Mouse (Mus musculus): ENCODE measurements around the gene Fam126a.

- TF ChIP-seq ELF1 (IDR thresholded peaks at IDR 0.05; ENCODE audit: low read depth, low read length) (no peak), BHLHE40 (IDR thresholded peaks at IDR 0.05; ENCODE audit: borderline replicate concordance, low read depth, low read length) (no peak), UBTF (IDR thresholded peaks at IDR 0.05; ENCODE audit: borderline replicate concordance, insufficient read depth, low read depth, low read length) (no peak), USF1 (IDR thresholded peaks at IDR 0.05; ENCODE audit: low read depth, low read length) (no peak), CTCF (IDR thresholded peaks at IDR 0.05 in 2 of 3, conservative IDR thresholded peaks at IDR 0.05 in 1 of 3; ENCODE audit: control insufficient read depth in 1 of 3, insufficient read depth in 1 of 3, low read depth in 2 of 3, low read length in 3 of 3, poor library complexity in 1 of 3, severe bottlenecking in 1 of 3) (no peak), POLR2A (IDR thresholded peaks at IDR 0.05; ENCODE audit: control insufficient read depth in 1 of 2, insufficient read depth in 1 of 2, low read depth in 1 of 2, low read length in 2 of 2, poor library complexity in 1 of 2) (no peak), RAD21 (IDR thresholded peaks at IDR 0.05; ENCODE audit: low read depth, low read length) (no peak), KAT2A (conservative IDR thresholded peaks at IDR 0.05; ENCODE audit: low read depth, low read length) (no peak), MAFK (IDR thresholded peaks at IDR 0.05; ENCODE audit: borderline replicate concordance, low read depth, low read length) (no peak), EP300 (IDR thresholded peaks at IDR 0.05; ENCODE audit: low read depth in 1 of 2, low read length in 2 of 2) (no peak), MXI1 (IDR thresholded peaks at IDR 0.05; ENCODE audit: low read depth, low read length) (no peak)
These were observed 40.5 kb downstream of the Fam126a start for GRCm38 (mm10) chr5:23990001-23990400.
